Mouse (Mus musculus) adrenal gland (tissue): Measurements from ENCODE around the gene Aknad1.

Experiments used
- intact Hi-C: fragments of 180-260 bp; cut with DNase I; formaldehyde crosslinking; loops from one replicate; pipeline ENCODE4 v1.15.1; 2025

Gene Aknad1

DNA sequence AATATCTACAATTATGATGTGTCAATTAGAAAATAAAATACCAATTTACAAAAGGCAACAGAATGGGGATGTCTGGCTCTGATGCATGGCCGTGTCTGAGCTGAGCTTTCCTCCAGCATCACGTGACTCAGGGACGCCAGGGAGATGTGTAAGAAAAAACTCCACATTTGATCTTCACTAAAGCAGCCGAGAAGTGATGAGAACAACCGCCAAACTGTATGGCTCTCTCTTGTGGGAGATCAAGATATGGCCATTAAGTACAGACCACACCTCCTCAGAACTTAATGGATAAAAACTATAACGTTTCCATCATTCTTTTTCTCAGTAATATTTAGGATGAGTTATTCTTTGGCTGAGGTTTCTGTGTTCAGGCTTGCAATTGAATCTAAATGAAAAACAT, 11.6 kb downstream of the Aknad1 start:
- intact Hi-C loops = no loop called here

DNA sequence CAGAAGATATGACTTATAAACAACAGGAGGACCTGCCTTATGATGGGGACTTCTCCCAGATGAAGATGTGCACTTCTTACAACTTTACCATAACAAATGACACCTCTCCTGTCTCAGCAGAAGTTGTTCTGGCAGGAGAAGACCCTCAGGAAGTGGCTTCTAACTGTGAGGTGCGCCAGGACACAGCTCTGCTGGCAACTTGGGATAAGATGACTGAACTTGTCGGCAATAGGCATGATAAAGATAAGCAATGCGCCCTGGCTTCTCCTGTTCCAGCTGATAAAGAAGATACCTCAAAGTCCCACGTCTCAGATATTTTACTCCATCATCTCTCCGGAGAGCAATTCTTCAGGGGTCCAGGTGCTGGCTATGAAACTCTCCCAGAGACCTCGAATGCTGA, 12.2 kb downstream of the Aknad1 start:
- intact Hi-C loops = no loop called here

DNA sequence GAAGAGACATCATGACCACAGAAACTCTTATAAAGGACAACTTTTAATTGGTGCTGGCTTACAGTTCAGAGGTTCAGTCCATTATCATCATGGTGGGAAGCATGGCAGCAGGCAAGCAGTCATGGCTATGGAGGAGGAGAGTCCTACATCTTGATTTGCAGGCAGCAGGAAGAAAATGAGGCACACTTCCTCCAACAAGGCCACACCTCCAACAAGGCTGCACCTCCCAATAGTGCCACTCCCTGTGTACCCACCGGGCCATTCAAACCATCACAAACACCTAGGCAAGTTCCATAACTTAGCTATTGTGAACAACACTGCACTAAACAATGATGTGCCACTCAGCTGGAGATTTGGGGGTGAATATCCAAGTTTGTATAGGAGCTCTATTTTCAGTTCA, 15.1 kb downstream of the Aknad1 start:
- intact Hi-C loops = no loop called here

GRCm38 (mm10) chr3:108755542-108755941, 16.1 kb downstream of the Aknad1 start:
- intact Hi-C loops = no loop called here

GRCm38 (mm10) chr3:108756131-108756530, 16.7 kb downstream of the Aknad1 start:
- intact Hi-C loops = no loop called here

DNA sequence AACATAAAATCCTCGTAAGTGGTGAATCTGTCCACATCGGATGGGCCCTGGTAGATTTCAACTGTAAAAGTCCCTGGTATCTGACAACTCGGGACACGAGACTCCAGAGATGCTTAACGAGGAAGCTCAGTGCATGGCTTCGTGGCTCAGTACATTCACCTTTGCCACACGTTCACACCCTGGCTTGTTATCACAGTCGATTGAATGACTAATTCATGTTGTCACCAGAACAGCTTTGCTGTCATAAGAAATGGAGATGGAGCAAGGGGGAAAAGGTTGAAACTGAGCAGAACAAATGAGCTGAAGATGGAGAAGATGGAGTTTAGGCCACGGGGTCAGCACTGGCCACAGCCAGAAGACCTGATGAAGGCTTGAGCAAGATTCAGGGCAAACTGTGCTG, 18.1 kb downstream of the Aknad1 start:
- intact Hi-C loops = no loop called here

DNA sequence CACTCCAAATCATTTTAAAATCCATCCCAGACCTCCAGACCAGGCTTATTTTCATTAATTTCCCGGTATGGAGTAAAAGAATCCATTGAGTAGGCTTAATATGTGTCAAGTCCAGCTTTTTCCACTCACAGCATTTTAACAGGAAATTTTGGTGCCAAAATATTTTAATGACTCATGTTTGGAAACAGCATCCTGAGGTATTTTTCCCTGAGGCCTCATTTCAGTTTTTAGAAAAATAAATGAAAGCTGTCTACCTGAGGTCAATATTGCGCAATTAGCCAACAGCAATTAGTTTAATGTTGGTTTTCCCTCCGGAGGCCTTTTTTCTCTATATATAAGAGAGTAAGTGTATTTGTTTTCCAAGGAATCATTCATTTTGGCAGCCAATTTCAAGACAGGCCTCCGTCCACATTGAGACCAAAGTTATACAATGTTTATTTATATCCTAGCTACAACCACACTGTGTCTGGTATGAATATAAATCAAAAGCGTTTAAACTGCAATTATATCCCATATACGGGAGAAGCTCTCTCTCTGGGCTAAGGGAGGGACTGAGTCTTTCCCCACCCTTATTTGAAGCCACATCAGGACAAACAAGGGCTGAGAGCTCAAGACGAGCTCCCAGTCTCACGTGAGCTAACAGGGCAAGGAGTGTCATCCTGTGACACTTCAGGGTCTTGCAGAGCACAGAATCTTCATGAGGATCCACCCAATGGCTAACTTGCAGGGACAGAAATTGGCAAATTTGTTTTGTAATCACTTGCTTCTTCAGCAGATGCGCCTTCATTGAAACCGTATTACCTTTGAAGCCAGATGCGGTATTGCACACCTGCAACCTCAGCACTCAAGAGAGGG, 20.3 kb downstream of the Aknad1 start:
- intact Hi-C loops = loop anchor here (5.0 kb wide), 1 partner anchor 32 kb away; no protein-coding TSS in a partner anchor

DNA sequence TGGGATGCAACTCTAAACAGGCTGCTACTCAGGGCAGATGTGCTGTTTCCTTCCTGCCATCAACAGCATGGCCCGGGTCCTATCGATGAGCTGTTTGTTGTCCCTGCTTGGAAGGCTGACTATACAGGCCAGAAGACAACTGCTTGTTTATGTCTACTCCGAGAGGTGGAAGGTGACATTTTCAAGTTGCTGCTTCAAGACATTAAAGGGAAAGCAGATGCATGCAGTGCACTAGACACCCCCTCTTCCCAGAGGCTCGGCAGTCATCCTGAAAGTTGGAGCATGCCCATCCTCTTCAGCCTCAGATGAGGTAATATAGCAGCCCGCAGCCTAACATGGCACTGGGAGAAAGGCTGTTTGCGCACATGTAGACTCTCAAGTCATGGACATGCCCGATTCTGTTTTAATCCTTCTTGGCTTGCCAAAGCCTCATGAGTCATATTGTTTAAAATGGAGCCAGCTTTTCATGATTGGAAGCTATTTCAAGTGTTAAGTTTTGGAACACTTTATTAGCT, 23.2 kb downstream of the Aknad1 start:
- intact Hi-C loops = loop anchor here (5.0 kb wide), 1 partner anchor 35 kb away; no protein-coding TSS in a partner anchor

DNA sequence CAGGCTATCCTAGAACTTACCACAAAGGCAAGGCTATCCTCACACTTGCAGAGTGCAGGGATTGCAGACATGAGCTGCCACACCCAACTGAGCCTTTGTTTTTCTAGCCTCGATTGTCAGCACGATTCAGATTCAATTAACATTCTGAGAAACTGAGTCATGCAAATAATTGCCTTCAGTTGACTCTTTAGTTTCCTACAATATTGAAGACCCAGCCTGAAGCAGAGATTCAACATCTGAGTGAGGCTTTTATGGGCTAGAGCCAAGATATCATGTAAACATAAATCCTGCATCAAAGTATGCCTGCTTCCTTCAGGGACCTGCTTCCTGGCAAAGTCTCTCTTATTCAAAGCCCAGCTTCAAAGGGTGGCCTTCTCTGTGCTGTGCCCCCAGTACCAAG, 24.2 kb downstream of the Aknad1 start:
- intact Hi-C loops = loop anchor here (5.0 kb wide), 1 partner anchor 36 kb away; no protein-coding TSS in a partner anchor

DNA sequence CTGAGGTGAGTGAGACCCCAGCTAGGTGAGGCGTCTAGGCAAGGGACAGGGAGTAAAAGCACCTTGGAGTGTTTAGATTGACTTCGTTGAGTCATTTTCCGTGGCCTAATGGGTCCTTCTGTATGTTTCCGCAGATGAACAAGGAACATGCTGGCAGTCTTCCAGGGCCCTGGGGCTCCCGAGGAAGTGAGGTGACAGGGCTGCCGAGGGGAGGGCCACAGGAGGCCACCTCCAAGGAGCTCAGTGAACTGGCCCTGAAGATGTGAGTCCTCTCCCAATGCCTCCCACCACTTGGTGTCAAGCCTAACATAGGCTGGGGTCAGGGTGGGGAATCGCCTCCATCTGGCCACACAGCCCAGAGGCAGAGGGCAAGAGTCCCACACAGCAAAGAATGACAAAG, 25.5 kb downstream of the Aknad1 start:
- intact Hi-C loops = loop anchor here (5.0 kb wide), 1 partner anchor 38 kb away; no protein-coding TSS in a partner anchor

DNA sequence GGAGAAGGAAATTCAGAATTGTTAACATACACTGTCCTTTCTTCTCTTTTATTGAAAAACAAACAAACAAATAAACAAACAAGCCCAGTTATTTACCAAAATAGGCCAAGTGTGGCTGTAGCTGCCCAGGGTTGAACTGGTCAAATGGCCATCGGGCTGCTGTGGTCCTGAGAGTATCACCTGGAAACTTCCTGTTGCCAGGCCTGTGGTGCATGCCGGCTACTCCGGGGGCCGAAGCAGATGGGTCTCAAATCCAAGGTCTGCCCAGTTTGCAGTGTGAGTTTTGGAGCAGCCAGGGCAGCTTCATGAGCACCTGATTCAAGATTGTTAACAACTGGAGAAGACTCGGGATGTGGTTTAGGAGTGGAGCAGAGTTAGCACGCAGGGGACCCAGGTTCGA, 26.0 kb downstream of the Aknad1 start:
- intact Hi-C loops = no loop called here

GRCm38 (mm10) chr3:108766943-108767342, 27.5 kb downstream of the Aknad1 start:
- intact Hi-C loops = no loop called here

DNA sequence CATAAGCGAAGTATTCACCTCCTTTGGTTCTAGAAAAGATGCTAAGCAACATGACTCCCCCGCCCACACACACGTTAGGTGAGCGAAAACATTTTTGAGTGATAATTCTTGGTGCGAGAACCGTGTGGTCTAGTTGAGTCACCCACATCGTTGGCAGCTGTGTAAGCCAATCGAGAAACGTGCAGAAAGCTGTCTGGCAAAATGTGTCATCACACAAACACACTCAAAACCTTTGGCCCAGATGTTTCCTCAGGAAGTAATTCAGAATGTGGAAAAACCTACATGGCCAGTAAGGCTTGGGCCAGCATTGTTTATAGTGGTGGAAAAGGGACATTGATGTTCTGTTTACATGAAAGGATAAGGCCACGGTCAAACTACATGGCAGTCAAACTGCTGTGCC, 28.0 kb downstream of the Aknad1 start:
- intact Hi-C loops = no loop called here

DNA sequence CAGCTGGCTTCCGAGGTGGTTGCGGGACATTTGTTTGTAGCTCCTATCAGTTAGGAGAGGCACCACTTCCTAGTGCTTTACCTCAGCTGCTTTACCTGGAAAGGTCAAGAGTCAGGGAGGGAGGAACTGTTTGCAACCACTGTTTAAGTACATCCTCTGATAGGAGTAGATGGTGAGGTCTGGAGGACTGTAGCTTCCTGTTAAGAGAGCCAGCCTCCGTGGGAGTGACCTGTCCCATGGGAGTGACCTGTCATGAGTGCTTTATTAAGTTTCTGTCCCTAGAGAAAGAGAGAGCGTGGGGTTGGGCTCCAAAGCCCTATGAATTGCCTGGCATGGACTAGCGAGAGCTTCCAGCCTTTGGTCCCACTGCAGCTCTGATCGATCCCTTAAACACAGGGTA, 30.1 kb downstream of the Aknad1 start:
- intact Hi-C loops = no loop called here

- intact Hi-C loops = loop anchor here (2.0 kb wide), 1 partner anchor 70 kb away; no protein-coding TSS in a partner anchor
Measured at GRCm38 (mm10) chr3:108770725-108771368, 31.4 kb downstream of the Aknad1 start.

DNA sequence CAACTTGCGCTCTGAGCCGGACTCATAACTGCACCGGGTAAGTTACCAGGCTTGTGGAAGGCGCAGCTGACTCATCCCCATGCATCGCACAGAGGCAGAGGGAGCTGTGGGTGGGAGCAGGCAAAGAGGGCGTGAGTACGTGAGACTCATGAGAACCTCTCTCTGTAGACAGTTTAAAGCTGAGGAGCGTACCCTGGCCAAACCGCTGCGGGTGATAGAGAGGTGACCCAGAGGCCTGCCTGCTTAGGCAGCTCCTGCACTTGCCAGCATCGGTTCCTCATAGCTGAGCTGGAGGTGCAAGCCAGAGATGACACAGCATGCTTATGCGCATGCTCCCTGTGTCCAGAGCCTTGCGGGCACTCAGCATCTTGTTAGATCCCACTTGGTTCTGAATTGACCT, 32.8 kb downstream of the Aknad1 start:
- intact Hi-C loops = no loop called here

- intact Hi-C loops = no loop called here
Measured at GRCm38 (mm10) chr3:108772811-108773210, 33.4 kb downstream of the Aknad1 start.

- intact Hi-C loops = no loop called here
Measured at GRCm38 (mm10) chr3:108778761-108779540, 39.5 kb downstream of the Aknad1 start.

GRCm38 (mm10) chr3:108781238-108781883, 41.9 kb downstream of the Aknad1 start:
- intact Hi-C loops = no loop called here

DNA sequence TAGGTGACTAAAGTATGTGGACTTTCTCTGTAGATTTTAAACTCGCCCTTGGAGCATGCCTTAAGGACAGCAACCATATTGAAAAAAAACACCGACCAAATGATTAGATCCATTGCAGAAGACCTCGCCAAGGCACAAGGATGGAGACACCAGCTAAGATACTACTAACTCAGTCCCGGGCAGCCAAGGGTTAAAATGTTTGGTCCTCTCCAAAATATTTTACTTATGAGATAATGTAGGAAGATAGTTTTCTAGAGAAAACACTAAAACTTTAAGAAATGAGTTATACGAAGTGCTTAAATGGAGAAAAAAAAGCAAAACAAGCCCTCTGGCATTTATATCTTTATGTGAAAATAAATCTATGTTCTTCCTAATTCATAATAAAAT, 42.4 kb downstream of the Aknad1 start:
- intact Hi-C loops = no loop called here

DNA sequence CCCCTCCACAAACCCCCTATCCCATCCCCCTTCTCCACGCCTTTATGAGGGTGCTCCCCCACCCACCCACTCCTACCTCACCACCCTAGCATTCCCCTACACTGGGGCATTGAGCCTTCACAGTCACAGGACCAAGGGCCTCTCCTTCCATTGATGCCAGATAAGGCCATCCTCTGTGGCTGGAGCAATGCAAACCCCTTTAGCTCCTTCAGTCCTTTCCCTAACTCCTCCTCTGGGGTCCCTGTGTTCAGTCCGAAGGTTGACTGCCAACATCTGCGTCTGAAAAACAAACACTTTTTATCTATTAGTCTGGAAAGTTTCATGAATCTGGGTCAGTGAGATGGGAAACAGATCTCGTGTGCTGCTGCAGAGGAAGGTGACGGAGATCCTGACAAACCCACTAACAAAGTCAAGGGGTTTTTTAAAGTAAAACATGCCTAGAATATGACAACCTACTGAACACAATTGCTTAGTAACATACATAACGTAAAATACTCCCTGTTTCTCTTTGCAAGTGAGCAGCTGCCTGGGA, 43.0 kb downstream of the Aknad1 start:
- intact Hi-C loops = no loop called here
